In the genomic region with DNA sequence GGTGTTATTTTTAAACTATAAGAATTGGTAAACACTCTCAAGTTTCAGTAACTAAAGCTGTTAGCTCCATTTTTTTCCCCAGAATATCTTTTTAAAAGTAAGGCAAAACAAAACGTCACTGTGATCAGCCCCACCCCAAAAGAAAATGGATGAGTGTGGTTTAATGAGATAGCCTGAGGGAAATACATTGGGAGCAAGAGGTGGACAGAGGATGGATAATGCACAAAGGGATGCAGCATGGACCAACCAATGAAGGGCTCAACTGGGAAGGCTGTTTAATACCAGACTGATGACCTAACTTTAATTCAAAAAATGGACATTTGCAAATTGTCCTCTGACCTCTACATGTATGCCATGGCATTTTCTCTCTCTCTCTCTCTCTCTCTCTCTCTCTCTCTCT, we compare ENCODE assay signal across 25 mouse cellular contexts. TPM values are rescaled to one million over a fixed set of nuclear protein-coding genes. Genes with fewer than 3 reads are reported as not detected.
DNase-seq lines count a peak whose midpoint lies in the region; ATAC-seq and TF ChIP-seq lines count a peak whose summit lies in the region.
"Had no signal": no experiment of that assay in that cellular context is flagged by ENCODE, and none has a peak within 500 bp of the region (broad histone marks: within the 10 kb centered on the region; RNA-seq: fewer than 3 reads in every experiment).

No protein-coding gene starts in this region.

- H3K4me2 ChIP-seq in neural tube, embryonic 11.5 days (ENCODE audit: low read depth): no peak overlapping the region
- H3K4me2 ChIP-seq in myocyte (ENCODE audit: low read depth): peak overlapping the region; percentile 50
- H3K4me2 ChIP-seq: forebrain, embryonic 15.5 days; heart, embryonic 12.5 days; liver, embryonic 12.5 days; midbrain, embryonic 11.5 days had no signal

- peak overlapping the region; percentile 63 for H3K27ac ChIP-seq in kidney, adult 2 months (ENCODE audit: insufficient read depth, low read depth, low read length)
- H3K27ac ChIP-seq in neural tube, embryonic 11.5 days (ENCODE audit: low read depth, low read length): peak overlapping the region; percentile 82; the same call in 1 of the 2 replicates
- no peak overlapping the region for H3K27ac ChIP-seq in forebrain, embryonic 10.5 days
- H3K27ac ChIP-seq: forebrain, embryonic 15.5 days; gastrocnemius, adult 2 months; heart, adult 2 months; left cerebral cortex, adult 2 months; liver, embryonic 12.5 days had no signal

- TF ChIP-seq POLR2A in kidney, adult 2 months (IDR thresholded peaks at IDR 0.05; ENCODE audit: low read depth, low read length): no peak
- TF ChIP-seq POLR2A in myocyte (IDR thresholded peaks at IDR 0.05; ENCODE audit: insufficient read length, low read depth): no peak

- 29% methylated on average over 1 of the region's 1 CpGs for WGBS in kidney, adult 2 months
- 21% methylated on average over 1 of the region's 1 CpGs for WGBS in neural tube, embryonic 11.5 days
- 45% methylated on average over 1 of the region's 1 CpGs for WGBS in forebrain, embryonic 10.5 days

- H3K4me3 ChIP-seq in kidney, adult 2 months (ENCODE audit: insufficient read depth, low read depth, low read length): no peak overlapping the region
- no peak overlapping the region for H3K4me3 ChIP-seq in neural tube, embryonic 11.5 days (ENCODE audit: low read depth, low read length)
- no peak overlapping the region for H3K4me3 ChIP-seq in myocyte
- H3K4me3 ChIP-seq in forebrain, embryonic 10.5 days: no peak overlapping the region
- H3K4me3 ChIP-seq: forebrain, embryonic 15.5 days; gastrocnemius, adult 2 months; heart, adult 2 months; heart, embryonic 12.5 days; layer of hippocampus, adult 2 months; left cerebral cortex, adult 2 months; liver, embryonic 12.5 days had no signal

- POLR2A ChIA-PET in Patski (lab: Charles Lee): interaction anchor here (0.8 to 1.9 kb wide), 8 partner anchors 9 to 54 kb away, joined by 3 to 31 read pairs (median 4); partner anchors contain the start of gene Spp1

- H3K4me1 ChIP-seq in kidney, adult 2 months (ENCODE audit: control insufficient read depth, insufficient read depth, low read length): peaks cover 18% of the 10 kb centered on the region; the same call in 1 of the 2 replicates
- 0 out of 2 replicates have a peak, but pooled peaks cover 7% of the 10 kb centered on the region for H3K4me1 ChIP-seq in neural tube, embryonic 11.5 days (ENCODE audit: control insufficient read depth, insufficient read depth, low read length)
- H3K4me1 ChIP-seq in forebrain, embryonic 10.5 days: peaks cover 18% of the 10 kb centered on the region
- H3K4me1 ChIP-seq: heart, embryonic 12.5 days; liver, embryonic 12.5 days had no signal

- TF ChIP-seq CTCF in kidney, adult 2 months (conservative IDR thresholded peaks at IDR 0.05; ENCODE audit: insufficient read depth, insufficient read length, low read depth, low read length): no peak
- TF ChIP-seq CTCF in Patski (IDR thresholded peaks at IDR 0.05): no peak

- no peak overlapping the region for H3K9ac ChIP-seq in neural tube, embryonic 11.5 days (ENCODE audit: low read length)
- H3K9ac ChIP-seq: forebrain, embryonic 15.5 days; heart, embryonic 12.5 days; liver, embryonic 12.5 days; liver, postnatal 0 days had no signal

- no peaks in the 10 kb centered on the region for H3K9me3 ChIP-seq in neural tube, embryonic 11.5 days (ENCODE audit: control insufficient read depth, low read length)
- no peaks in the 10 kb centered on the region for H3K9me3 ChIP-seq in forebrain, embryonic 10.5 days
- H3K9me3 ChIP-seq: forebrain, embryonic 15.5 days; heart, embryonic 12.5 days; liver, embryonic 12.5 days had no signal

- H3ac ChIP-seq in myocyte (ENCODE audit: control insufficient read depth, insufficient read length): no peak overlapping the region

- peak; percentile 67; the same call in 1 of the 2 replicates for ATAC-seq in neural tube, embryonic 11.5 days (ENCODE audit: insufficient read depth, low FRiP score, low TSS enrichment)
- ATAC-seq in Patski: peak; percentile 12
- ATAC-seq: forebrain, embryonic 15.5 days; liver, embryonic 12.5 days; liver, postnatal 0 days; midbrain, embryonic 16.5 days had no signal

- no peak for DNase-seq in kidney, adult 2 months
- no peak for DNase-seq in kidney, postnatal 25 days
- DNase-seq in neural tube, embryonic 11.5 days (ENCODE audit: low spot score): no peak
- no peak for DNase-seq in neural tube, embryonic 10.5 days (ENCODE audit: extremely low spot score, low spot score)
- DNase-seq in Patski (ENCODE audit: low read depth, low spot score): no peak
- DNase-seq in forebrain, embryonic 10.5 days (ENCODE audit: extremely low spot score, low spot score): no peak
- DNase-seq in gastrocnemius, postnatal 25 days: no peak
- DNase-seq: adrenal gland, postnatal 14 days; cerebellum, adult 11 months; cerebellum, adult 9-10 months; cerebellum, postnatal 36 days; gastrocnemius, adult 2 months; heart, adult 2 months; liver, postnatal 0 days; lung, postnatal 36 days; thymus, postnatal 14 days had no signal

- in situ Hi-C loops in Patski (cut with MboI; ENCODE audit: low pct_unique_long_range_greater_than_20kb): loop anchor here (5.0 to 25.0 kb wide), 4 partner anchors 37 to 1013 kb away; partner anchors contain the start of gene Spp1

- no peaks in the 10 kb centered on the region for H3K36me3 ChIP-seq in kidney, adult 2 months (ENCODE audit: control insufficient read depth, insufficient read depth, low read length)
- no peaks in the 10 kb centered on the region for H3K36me3 ChIP-seq in neural tube, embryonic 11.5 days (ENCODE audit: control insufficient read depth, insufficient read depth, low read length)
- no peaks in the 10 kb centered on the region for H3K36me3 ChIP-seq in myocyte (ENCODE audit: control insufficient read depth, insufficient read depth)
- H3K36me3 ChIP-seq in forebrain, embryonic 10.5 days (replicated peaks): no peaks in the 10 kb centered on the region
- H3K36me3 ChIP-seq: forebrain, embryonic 15.5 days; heart, embryonic 12.5 days; liver, embryonic 12.5 days had no signal

- no peaks in the 10 kb centered on the region for H3K79me2 ChIP-seq in myocyte (ENCODE audit: control insufficient read depth, insufficient read depth)

- H3K27me3 ChIP-seq in kidney, adult 2 months (replicated peaks; ENCODE audit: control insufficient read depth, insufficient read depth, low read length): no peaks in the 10 kb centered on the region
- H3K27me3 ChIP-seq in neural tube, embryonic 11.5 days (ENCODE audit: control insufficient read depth, insufficient read depth, low read length): no peaks in the 10 kb centered on the region
- H3K27me3 ChIP-seq in Patski (no peaks in the 10 kb centered on the region), myocyte (ENCODE audit: control insufficient read depth, insufficient read depth, insufficient read length) (no peaks in the 10 kb centered on the region)
- no peaks in the 10 kb centered on the region for H3K27me3 ChIP-seq in forebrain, embryonic 10.5 days (ENCODE audit: poor library complexity, severe bottlenecking)
- H3K27me3 ChIP-seq: CH12.LX; forebrain, embryonic 15.5 days; heart, embryonic 12.5 days; liver, embryonic 12.5 days had no signal

- CTCF ChIA-PET in Patski (lab: Charles Lee): interaction anchor here (0.7 to 4.2 kb wide), 12 partner anchors 10 to 60 kb away, joined by 3 to 31 read pairs (median 6); partner anchors contain the start of gene Spp1

TF ChIP-seq in myocyte, 11 proteins besides CTCF, POLR2A, EP300 and RAD21:
- TF ChIP-seq E2F4 (IDR thresholded peaks at IDR 0.05; ENCODE audit: insufficient read depth): no peak
- TF ChIP-seq REST (IDR thresholded peaks at IDR 0.05; ENCODE audit: insufficient read depth, insufficient read length): no peak
- TF ChIP-seq USF1 (IDR thresholded peaks at IDR 0.05; ENCODE audit: low read depth): no peak
- no peak for TF ChIP-seq MYOD1 (IDR thresholded peaks at IDR 0.05; ENCODE audit: control insufficient read depth in 1 of 3, insufficient read length in 2 of 3, low read depth in 2 of 3)
- TF ChIP-seq SRF (IDR thresholded peaks at IDR 0.05; ENCODE audit: control insufficient read depth, insufficient read length, low read depth): no peak
- no peak for TF ChIP-seq POLR2AphosphoS2 (IDR thresholded peaks at IDR 0.05; ENCODE audit: insufficient read length, low read depth)
- no peak for TF ChIP-seq MYOG (IDR thresholded peaks at IDR 0.05; ENCODE audit: control insufficient read depth in 1 of 3, insufficient read depth in 1 of 3, insufficient read length in 2 of 3, low read depth in 2 of 3)
- no peak for TF ChIP-seq CEBPB (IDR thresholded peaks at IDR 0.05; ENCODE audit: insufficient read depth, poor library complexity, severe bottlenecking)
- TF ChIP-seq TCF3 (IDR thresholded peaks at IDR 0.05; ENCODE audit: insufficient read length, low read depth): no peak
- TF ChIP-seq MAX (IDR thresholded peaks at IDR 0.05; ENCODE audit: low read depth): no peak
- no peak for TF ChIP-seq TCF12 (IDR thresholded peaks at IDR 0.05; ENCODE audit: insufficient read depth, poor library complexity, severe bottlenecking)

RNA-seq across cellular contexts. Expression of gene Spp1, which starts 34.9 kb away (rescaled TPM):
- 1,966 and 1,980 TPM in 2 replicates for polyA plus RNA-seq in kidney, adult 2 months (2012; rRNA removed)
- polyA plus RNA-seq in neural tube, embryonic 11.5 days (2014; fragmentation: Nextera tagmentation; extraction: Ambion mirVana): 5.3 and 6.0 TPM in 2 replicates
- polyA plus RNA-seq in Patski (2021): 39,380 TPM
- polyA plus RNA-seq in myocyte (2012; fragmentation: generic; extraction: Trizol): 634 TPM
- 1.6 and 1.7 TPM in 2 replicates for polyA plus RNA-seq in forebrain, embryonic 10.5 days (2016; fragmentation: Nextera tagmentation; extraction: Ambion mirVana)
- 1 to 10 TPM; 2.6 to 3.3 TPM for total RNA-seq in gastrocnemius, postnatal 25 days (2021)

RNA-seq across cellular contexts. Expression of gene Pkd2, which starts 59.3 kb away (rescaled TPM):
- polyA plus RNA-seq in kidney, adult 2 months (2012; rRNA removed): 56.8 and 59.3 TPM in 2 replicates
- 14.6 and 14.7 TPM in 2 replicates for polyA plus RNA-seq in neural tube, embryonic 11.5 days (2014; fragmentation: Nextera tagmentation; extraction: Ambion mirVana)
- polyA plus RNA-seq in Patski (2021): 123 TPM
- 6.3 TPM for polyA plus RNA-seq in myocyte (2012; fragmentation: generic; extraction: Trizol)
- polyA plus RNA-seq in forebrain, embryonic 10.5 days (2016; fragmentation: Nextera tagmentation; extraction: Ambion mirVana): 7.4 and 7.7 TPM in 2 replicates
- 10 to 100 TPM; 11.8 to 13.4 TPM for total RNA-seq in gastrocnemius, postnatal 25 days (2021)
- total RNA-seq: CH12.LX had no signal

Comparison
In these comparisons a context has a peak if more than half of its experiments do, and no peak if none do; other contexts are left out.
1. RNA of gene Spp1, which starts 34.9 kb away (polyA plus RNA-seq): 39,380 TPM in Patski (single experiment), 1,966 to 1,980 TPM in kidney, adult 2 months and 634 TPM in myocyte (single experiment); 5.3 to 6.0 TPM in neural tube, embryonic 11.5 days and 1.6 to 1.7 TPM in forebrain, embryonic 10.5 days; every median in the first group is over 10 times any median in the second.